Mouse (Mus musculus) embryonic facial prominence, embryonic 11.5 days (tissue): ENCODE measurements at regions not wholly inside any gene's neighbourhood (a gene's known extent, or its start where the extent isn't known, plus 50 kb on each side); places are given as distances from the start of the nearest gene placed in this dataset.

Experiments
- ATAC-seq: fragments of 200-750 bp; cut with Nextera tagmentation; replicated peaks from 2 replicates; pipeline ENCODE4 v1.8.0; 2017; ENCODE audit warnings: low read depth; ENCODE audit not compliant: insufficient number of reproducible peaks, low FRiP score, low TSS enrichment
- DNase-seq: peaks from one replicate; pipeline ENCODE4 v3.0.0-alpha.2; 2015; ENCODE audit warnings: low spot score
- H3K27ac ChIP-seq: fragments of 300-500 bp; sonication (generic); replicated peaks from 2 replicates; pipeline ENCODE4 v1.5.1; 2014; ENCODE audit warnings: mild to moderate bottlenecking, low read depth, low read length, control low read depth
- H3K27me3 ChIP-seq: fragments of 300-500 bp; sonication (generic); 2 replicates; pipeline ENCODE4 v1.6.1; 2014; ENCODE audit warnings: mild to moderate bottlenecking, low read length, moderate library complexity, mixed read lengths; ENCODE audit not compliant: control insufficient read depth, insufficient read depth
- H3K36me3 ChIP-seq: fragments of 300-500 bp; sonication (generic); replicated peaks from 2 replicates; pipeline ENCODE4 v1.6.1; 2014; ENCODE audit warnings: low read depth, mild to moderate bottlenecking, low read length, moderate library complexity, mixed read lengths; ENCODE audit not compliant: control insufficient read depth, insufficient read depth
- H3K4me1 ChIP-seq: fragments of 300-500 bp; sonication (generic); 2 replicates; pipeline ENCODE4 v1.6.1; 2014; ENCODE audit warnings: low read length, mixed read lengths; ENCODE audit not compliant: control insufficient read depth, insufficient read depth
- H3K4me2 ChIP-seq: fragments of 300-500 bp; sonication (generic); 2 replicates; pipeline ENCODE4 v1.6.1; 2014; ENCODE audit warnings: low read depth, mild to moderate bottlenecking, control low read depth, low read length, moderate library complexity
- H3K4me3 ChIP-seq: fragments of 300-500 bp; sonication (generic); 2 replicates; pipeline ENCODE4 v1.5.1; 2014; ENCODE audit warnings: low read depth, low read length, control low read depth
- H3K9ac ChIP-seq: fragments of 300-500 bp; sonication (generic); replicated peaks from 2 replicates; pipeline ENCODE4 v1.6.1; 2014; ENCODE audit warnings: mild to moderate bottlenecking, control low read depth, low read length
- H3K9me3 ChIP-seq: fragments of 300-500 bp; sonication (generic); replicated peaks from 2 replicates; pipeline ENCODE4 v1.6.1; 2016; ENCODE audit warnings: mild to moderate bottlenecking, low read length, inconsistent platforms, mixed read lengths; ENCODE audit not compliant: control insufficient read depth
- WGBS: fragments of 180-500 bp; shearing (Covaris S2); extraction: QIAGEN DNeasy Blood & Tissue Kit; methylation state at CpG from one replicate; pipeline ENCODE4 v1.1.7; 2014; 5-methylcytosine and 5-hydroxymethylcytosine counted together

- 89% methylated on average over 5 of the region's 5 CpGs for WGBS
- Histone ChIP-seq H3K9me3 (no peaks in the 10 kb centered on the region), H3K27me3 (no peaks in the 10 kb centered on the region)
Observed at GRCm38 (mm10) chr2:117970631-117971030, 141.0 kb upstream of the Thbs1 start.

DNA sequence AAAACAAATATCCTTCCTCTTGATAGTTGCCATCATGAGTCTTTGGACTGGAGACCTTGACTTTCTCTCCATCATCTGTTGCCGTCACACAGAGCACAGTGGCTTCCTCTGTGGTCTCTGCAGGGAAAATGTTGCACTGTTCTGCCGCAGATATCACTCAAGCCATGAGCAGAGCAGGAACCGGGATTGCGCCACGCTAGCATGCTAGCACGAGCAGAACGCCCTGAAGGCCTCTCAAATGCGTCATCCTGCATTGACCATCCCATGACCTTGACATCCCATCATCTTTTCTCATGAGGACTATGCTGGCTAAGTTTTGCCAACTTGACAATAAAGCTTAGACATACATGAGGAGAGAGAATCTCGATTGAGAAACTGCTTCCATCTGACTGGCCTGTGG, 134.6 kb upstream of the Thbs1 start:
- no peaks in the 10 kb centered on the region for H3K9me3 ChIP-seq
- no peak overlapping the region for H3K9ac ChIP-seq
- no peak overlapping the region for H3K27ac ChIP-seq
- 88% methylated on average over 9 of the region's 9 CpGs for WGBS
- no peaks in the 10 kb centered on the region for H3K4me1 ChIP-seq
- H3K36me3 ChIP-seq: no peaks in the 10 kb centered on the region
- H3K4me3 ChIP-seq: no peak overlapping the region
- H3K4me2 ChIP-seq: no peak overlapping the region
- ATAC-seq (no peak), DNase-seq (no peak)
- H3K27me3 ChIP-seq: no peaks in the 10 kb centered on the region

More at GRCm38 (mm10) chr2:117970631-117971030, 141.0 kb upstream of the Thbs1 start:
- H3K4me3 ChIP-seq: no peak overlapping the region
- H3K36me3 ChIP-seq: no peaks in the 10 kb centered on the region
- ATAC-seq: no peak
- H3K4me2 ChIP-seq: no peak overlapping the region
- no peaks in the 10 kb centered on the region for H3K4me1 ChIP-seq
- no peak overlapping the region for H3K9ac ChIP-seq
- H3K27ac ChIP-seq: no peak overlapping the region
- no peak for DNase-seq

GRCm38 (mm10) chr2:117980856-117981255, 130.8 kb upstream of the Thbs1 start:
- Histone ChIP-seq H3K27ac (no peak overlapping the region), H3K4me3 (no peak overlapping the region), H3K4me2 (no peak overlapping the region), H3K9ac (no peak overlapping the region), H3K36me3 (no peaks in the 10 kb centered on the region), H3K27me3 (no peaks in the 10 kb centered on the region), H3K4me1 (no peaks in the 10 kb centered on the region), H3K9me3 (no peaks in the 10 kb centered on the region)
- DNase-seq (no peak), ATAC-seq (no peak)
- WGBS: 95% methylated on average over 2 of the region's 2 CpGs

DNA sequence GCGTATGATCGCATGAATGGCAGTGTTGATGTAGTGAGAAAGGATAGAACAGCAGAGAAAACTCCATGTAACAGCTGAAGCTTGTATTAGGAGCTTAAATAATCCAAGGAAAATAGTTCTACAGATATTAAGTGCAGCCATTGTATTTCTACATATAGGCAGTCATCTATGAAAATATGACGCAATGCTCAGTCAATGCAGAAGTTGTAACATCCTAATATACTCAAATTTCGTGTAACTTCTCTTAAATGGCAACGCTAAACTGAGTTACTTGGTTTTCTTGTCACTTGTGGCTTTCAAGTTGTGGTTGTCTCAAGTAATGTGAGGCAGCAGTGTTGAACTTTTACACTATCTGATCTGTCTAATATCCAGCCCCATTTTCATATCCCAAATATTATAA, 127.1 kb upstream of the Thbs1 start:
- H3K36me3 ChIP-seq: no peaks in the 10 kb centered on the region
- H3K4me1 ChIP-seq: no peaks in the 10 kb centered on the region
- ATAC-seq (no peak), DNase-seq (no peak)
- no peak overlapping the region for H3K27ac ChIP-seq
- H3K9ac ChIP-seq: no peak overlapping the region
- H3K27me3 ChIP-seq: no peaks in the 10 kb centered on the region
- H3K9me3 ChIP-seq: no peaks in the 10 kb centered on the region
- 92% methylated on average over 5 of the region's 5 CpGs for WGBS
- H3K4me3 ChIP-seq: no peak overlapping the region
- H3K4me2 ChIP-seq: no peak overlapping the region

GRCm38 (mm10) chr2:117987426-117988215, 124.1 kb upstream of the Thbs1 start:
- no peaks in the 10 kb centered on the region for H3K4me1 ChIP-seq
- ATAC-seq: no peak

DNA sequence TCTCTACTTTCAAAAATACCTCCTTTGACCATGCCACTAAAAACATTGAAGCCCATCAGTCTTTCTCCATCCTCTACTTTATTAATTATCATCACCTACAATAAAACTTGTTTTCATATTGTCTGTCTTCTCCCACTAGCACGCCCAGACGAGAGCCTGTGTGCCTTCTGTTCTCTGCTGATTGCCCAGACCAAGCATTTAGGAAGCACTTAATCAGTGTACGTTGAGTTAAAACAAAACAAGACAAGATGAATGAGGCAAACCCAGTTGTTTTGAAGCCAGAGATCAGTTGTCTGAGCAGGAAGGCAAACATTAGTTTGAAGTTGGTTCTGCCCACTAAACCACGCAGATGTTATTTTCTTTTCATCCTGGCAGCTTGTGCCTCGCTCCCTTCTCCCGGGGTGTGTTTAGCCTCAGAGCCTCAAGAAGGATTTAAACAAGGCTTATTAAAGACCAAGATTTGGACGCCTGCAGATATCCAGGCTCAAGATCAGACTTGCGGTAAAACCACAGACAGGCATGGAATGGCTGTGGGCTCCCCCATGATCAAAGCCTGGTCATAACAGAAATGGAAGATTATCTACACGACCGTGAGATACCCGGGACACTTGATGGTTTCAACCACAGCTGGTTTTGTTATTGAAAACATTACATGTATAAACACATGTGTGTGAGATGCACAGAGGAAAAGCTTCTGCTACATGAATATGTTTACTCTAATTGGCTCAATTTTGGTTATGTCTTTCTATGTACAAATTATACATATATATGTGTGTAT, 123.1 kb upstream of the Thbs1 start:
- 58% methylated on average over 11 of the region's 11 CpGs for WGBS
- H3K27me3 ChIP-seq: no peaks in the 10 kb centered on the region
- no peak overlapping the region for H3K27ac ChIP-seq

More at GRCm38 (mm10) chr2:117987426-117988215, 124.1 kb upstream of the Thbs1 start:
- Histone ChIP-seq H3K27me3 (no peaks in the 10 kb centered on the region), H3K27ac (no peak overlapping the region), H3K36me3 (no peaks in the 10 kb centered on the region), H3K9me3 (no peaks in the 10 kb centered on the region), H3K9ac (no peak overlapping the region), H3K4me2 (no peak overlapping the region), H3K4me3 (no peak overlapping the region)
- no peak for DNase-seq
- 76% methylated on average over 10 of the region's 10 CpGs for WGBS

GRCm38 (mm10) chr2:117989215-117989614, 122.5 kb upstream of the Thbs1 start:
- Histone ChIP-seq H3K4me1 (no peaks in the 10 kb centered on the region), H3K4me2 (no peak overlapping the region), H3K9me3 (no peaks in the 10 kb centered on the region), H3K27ac (no peak overlapping the region), H3K27me3 (no peaks in the 10 kb centered on the region), H3K36me3 (no peaks in the 10 kb centered on the region), H3K9ac (no peak overlapping the region), H3K4me3 (no peak overlapping the region)
- 80% methylated on average over 8 of the region's 8 CpGs for WGBS
- DNase-seq (no peak), ATAC-seq (no peak)

More for the DNA sequence above, 123.1 kb upstream of the Thbs1 start:
- no peak for DNase-seq
- no peak overlapping the region for H3K4me3 ChIP-seq
- no peak overlapping the region for H3K4me2 ChIP-seq
- H3K4me1 ChIP-seq: no peaks in the 10 kb centered on the region
- H3K9me3 ChIP-seq: no peaks in the 10 kb centered on the region
- H3K9ac ChIP-seq: no peak overlapping the region
- ATAC-seq: no peak
- H3K36me3 ChIP-seq: no peaks in the 10 kb centered on the region
